Mouse (Mus musculus) liver, adult 2 months (tissue): ENCODE results near the gene Pgap2. TPM values are rescaled to one million over a fixed set of nuclear protein-coding genes. Genes with fewer than 3 reads are reported as not detected.

Experiments used
- DNase-seq: peaks from one replicate; pipeline ENCODE4 v3.0.0-alpha.2; 2011; ENCODE audit warnings: low read depth, low spot score; ENCODE audit errors: extremely low read depth
- H3K27ac ChIP-seq: fragments of 200-500 bp; replicated peaks from 2 replicates; pipeline ENCODE4 v1.5.1; 2012; ENCODE audit warnings: low read depth, mild to moderate bottlenecking, control low read depth, inconsistent platforms, low read length; ENCODE audit not compliant: insufficient read depth
- H3K27me3 ChIP-seq: fragments of 200-500 bp; 2 replicates; pipeline ENCODE4 v1.6.1; 2012; ENCODE audit warnings: mild to moderate bottlenecking, moderate library complexity, low read length, inconsistent platforms; ENCODE audit not compliant: control insufficient read depth, insufficient read depth
- H3K36me3 ChIP-seq: fragments of 200-500 bp; 2 replicates; pipeline ENCODE4 v1.6.1; 2012; ENCODE audit warnings: low read length, inconsistent platforms; ENCODE audit not compliant: control insufficient read depth, insufficient read depth
- H3K4me1 ChIP-seq: fragments of 200-500 bp; 2 replicates; pipeline ENCODE4 v1.6.1; 2011; ENCODE audit warnings: low read length; ENCODE audit not compliant: control insufficient read depth, insufficient read depth
- H3K4me3 ChIP-seq: fragments of 200-500 bp; 2 replicates; pipeline ENCODE4 v1.5.1; 2011; ENCODE audit warnings: low read depth, mild to moderate bottlenecking, control low read depth, low read length, moderate library complexity; ENCODE audit not compliant: insufficient read depth
- H3K79me2 ChIP-seq: fragments of 200-500 bp; 2 replicates; pipeline ENCODE4 v1.6.1; 2012; ENCODE audit warnings: inconsistent platforms, mild to moderate bottlenecking, low read length, moderate library complexity; ENCODE audit not compliant: control insufficient read depth, insufficient read depth
- H3K9ac ChIP-seq: fragments of 200-500 bp; 2 replicates; pipeline ENCODE4 v1.6.1; 2012; ENCODE audit warnings: low read depth, mild to moderate bottlenecking, control low read depth, inconsistent platforms, low read length
- CTCF ChIP-seq: fragments of 200-500 bp; IDR thresholded peaks from 2 replicates; pipeline ENCODE4 v1.5.1; 2011; ENCODE audit warnings: low read depth, low read length, control low read depth
- POLR2A ChIP-seq: fragments of 200-500 bp; IDR thresholded peaks from 2 replicates; pipeline ENCODE4 v1.6.1; 2011; ENCODE audit warnings: low read length, control low read depth; ENCODE audit not compliant: insufficient read depth; ENCODE audit errors: extremely low read depth
- WGBS: fragments of 180-500 bp; shearing (Covaris S2); methylation state at CpG from one replicate; pipeline ENCODE4 v1.1.7; 2018; 5-methylcytosine and 5-hydroxymethylcytosine counted together
- polyA plus RNA-seq: library from polyadenylated mRNA; depleted of rRNA; stranded (reverse); fragments of >200 nt; gene quantifications from 2 replicates; pipeline ENCODE4 v1.2.3, GENCODE M21; 2012
- total RNA-seq: library from RNA; depleted of rRNA; stranded (reverse); fragments of >200 nt; gene quantifications from 2 replicates; pipeline ENCODE4 v1.2.3, GENCODE M21; 2014

Pgap2 gene
- total and polyA plus RNA-seq, 2 experiments = 27.8 to 89.6 TPM

GRCm38 (mm10) chr7:102246956-102247797 is 37.2 kb downstream of the Pgap2 start:
- TF ChIP-seq POLR2A (no peak), CTCF (no peak)
- no peak for DNase-seq
- WGBS = 64% methylated on average over 12 of the region's 12 CpGs
- Histone ChIP-seq H3K79me2 (peaks cover 38% of the 10 kb centered on the region; the same call in 1 of the 2 replicates), H3K4me1 (peaks cover 34% of the 10 kb centered on the region), H3K9ac (0 out of 2 replicates have a peak overlapping the region, but pooled peaks have one; percentile 27), H3K27ac (peak overlapping the region; percentile 18; the same call in 1 of the 2 replicates), H3K27me3 (no peaks in the 10 kb centered on the region), H3K4me3 (no peak overlapping the region; the same call in 1 of the 2 replicates), H3K36me3 (no peaks in the 10 kb centered on the region)

GRCm38 (mm10) chr7:102248691-102249404 is 38.8 kb downstream of the Pgap2 start:
- peak overlapping the region; percentile 93 for H3K4me3 ChIP-seq
- H3K36me3 ChIP-seq = no peaks in the 10 kb centered on the region
- H3K27me3 ChIP-seq = no peaks in the 10 kb centered on the region
- DNase-seq = no peak
- H3K4me1 ChIP-seq = peaks cover 34% of the 10 kb centered on the region
- peaks cover 36% of the 10 kb centered on the region; the same call in 1 of the 2 replicates for H3K79me2 ChIP-seq
- 0 out of 2 replicates have a peak overlapping the region, but pooled peaks have one; percentile 22 for H3K27ac ChIP-seq
- TF ChIP-seq POLR2A = no peak
- TF ChIP-seq CTCF = no peak
- peak overlapping the region; percentile 94 for H3K9ac ChIP-seq
- 20% methylated on average over 16 of the region's 16 CpGs for WGBS

GRCm38 (mm10) chr7:102249531-102249895 is 39.5 kb downstream of the Pgap2 start:
- H3K4me1 ChIP-seq = peaks cover 31% of the 10 kb centered on the region
- no peaks in the 10 kb centered on the region for H3K27me3 ChIP-seq
- H3K9ac ChIP-seq = peak overlapping the region; percentile 94
- H3K36me3 ChIP-seq = no peaks in the 10 kb centered on the region
- no peak for TF ChIP-seq CTCF
- no peak for TF ChIP-seq POLR2A
- WGBS = under 1% methylated on average over 23 of the region's 23 CpGs
- H3K27ac ChIP-seq = peak overlapping the region; percentile 82
- peak overlapping the region; percentile 93 for H3K4me3 ChIP-seq
- peaks cover 34% of the 10 kb centered on the region; the same call in 1 of the 2 replicates for H3K79me2 ChIP-seq
- DNase-seq = no peak

- DNase-seq = peak; percentile 66
- no peak for TF ChIP-seq CTCF
- TF ChIP-seq POLR2A = peak; percentile 72
- peaks cover 27% of the 10 kb centered on the region for H3K4me1 ChIP-seq
- H3K4me3 ChIP-seq = peak overlapping the region; percentile 93
- peaks cover 33% of the 10 kb centered on the region; the same call in 1 of the 2 replicates for H3K79me2 ChIP-seq
- H3K27me3 ChIP-seq = no peaks in the 10 kb centered on the region
- under 1% methylated on average over 39 of the region's 49 CpGs for WGBS
- peak overlapping the region; percentile 82 for H3K27ac ChIP-seq
- no peaks in the 10 kb centered on the region for H3K36me3 ChIP-seq
- peak overlapping the region; percentile 94 for H3K9ac ChIP-seq
These were observed 40.1 kb downstream of the Pgap2 start for GRCm38 (mm10) chr7:102249896-102250630.

- H3K36me3 ChIP-seq = no peaks in the 10 kb centered on the region
- peaks cover 25% of the 10 kb centered on the region for H3K4me1 ChIP-seq
- peak overlapping the region; percentile 71 for H3K4me3 ChIP-seq
- H3K9ac ChIP-seq = peak overlapping the region; percentile 70
- H3K79me2 ChIP-seq = peaks cover 31% of the 10 kb centered on the region; the same call in 1 of the 2 replicates
- peak; percentile 87 for TF ChIP-seq CTCF
- 0 out of 2 replicates have a peak, but pooled peaks have one; percentile 10 for TF ChIP-seq POLR2A
- H3K27me3 ChIP-seq = no peaks in the 10 kb centered on the region
- under 1% methylated on average over 33 of the region's 33 CpGs for WGBS
- peak; percentile 71 for DNase-seq
- H3K27ac ChIP-seq = peak overlapping the region; percentile 77
These were observed 40.7 kb downstream of the Pgap2 start for GRCm38 (mm10) chr7:102250631-102251214.
